Mouse (Mus musculus) midbrain, embryonic 13.5 days (tissue): ENCODE measurements around the gene Rnaseh2b. TPM values are rescaled to one million over a fixed set of nuclear protein-coding genes. Genes with fewer than 3 reads are reported as not detected.

ENCODE experiments used
- ATAC-seq: fragments of 200-750 bp; cut with Nextera tagmentation; 2 replicates; pipeline ENCODE4 v1.8.0; 2017; ENCODE audit warnings: mild to moderate bottlenecking, moderate TSS enrichment, moderate library complexity
- H3K27ac ChIP-seq: fragments of 300-500 bp; sonication (generic); 2 replicates; pipeline ENCODE4 v1.5.1; 2015; ENCODE audit warnings: inconsistent platforms, mild to moderate bottlenecking, moderate library complexity
- H3K27me3 ChIP-seq: fragments of 300-500 bp; sonication (generic); 2 replicates; pipeline ENCODE4 v1.6.1; 2015; ENCODE audit warnings: mild to moderate bottlenecking, inconsistent platforms
- H3K36me3 ChIP-seq: fragments of 300-500 bp; sonication (generic); 2 replicates; pipeline ENCODE4 v1.6.1; 2015; ENCODE audit warnings: mild to moderate bottlenecking, inconsistent platforms
- H3K4me1 ChIP-seq: fragments of 300-500 bp; sonication (generic); replicated peaks from 2 replicates; pipeline ENCODE4 v1.6.1; 2015; ENCODE audit warnings: inconsistent platforms
- H3K4me2 ChIP-seq: fragments of 300-500 bp; sonication (generic); replicated peaks from 2 replicates; pipeline ENCODE4 v1.6.1; 2015; ENCODE audit warnings: moderate library complexity, mild to moderate bottlenecking, inconsistent platforms
- H3K4me3 ChIP-seq: fragments of 300-500 bp; sonication (generic); replicated peaks from 2 replicates; pipeline ENCODE4 v1.5.1; 2015; ENCODE audit warnings: mild to moderate bottlenecking, inconsistent platforms
- H3K9ac ChIP-seq: fragments of 300-500 bp; sonication (generic); replicated peaks from 2 replicates; pipeline ENCODE4 v1.6.1; 2015; ENCODE audit warnings: mild to moderate bottlenecking, inconsistent platforms
- H3K9me3 ChIP-seq: fragments of 300-500 bp; sonication (generic); 2 replicates; pipeline ENCODE4 v1.6.1; 2016; ENCODE audit warnings: mild to moderate bottlenecking, inconsistent platforms
- WGBS: fragments of 180-500 bp; shearing (Covaris S2); methylation state at CpG from one replicate; pipeline ENCODE4 v1.1.7; 2015; 5-methylcytosine and 5-hydroxymethylcytosine counted together
- polyA plus RNA-seq: library from polyadenylated mRNA; unstranded; fragments of >200 nt; fragmentation: Nextera tagmentation; extraction: Ambion mirVana; gene quantifications from 2 replicates; pipeline ENCODE4 v1.2.1, GENCODE M21; 2015

Rnaseh2b gene
- polyA plus RNA-seq, 1 experiment from 2014 or later: 39.3 TPM

GRCm38 (mm10) chr14:62416742-62417134 is 124.3 kb downstream of the Rnaseh2b start:
- Histone ChIP-seq H3K36me3 (no peaks in the 10 kb centered on the region), H3K4me3 (no peak overlapping the region), H3K9me3 (0 out of 2 replicates have a peak, but pooled peaks cover 4% of the 10 kb centered on the region), H3K4me2 (no peak overlapping the region), H3K27ac (peak overlapping the region; percentile 84), H3K4me1 (peaks cover 29% of the 10 kb centered on the region), H3K9ac (no peak overlapping the region), H3K27me3 (no peaks in the 10 kb centered on the region)
- ATAC-seq: peak; percentile 68
- WGBS: 38% methylated on average over 1 of the region's 1 CpGs

DNA sequence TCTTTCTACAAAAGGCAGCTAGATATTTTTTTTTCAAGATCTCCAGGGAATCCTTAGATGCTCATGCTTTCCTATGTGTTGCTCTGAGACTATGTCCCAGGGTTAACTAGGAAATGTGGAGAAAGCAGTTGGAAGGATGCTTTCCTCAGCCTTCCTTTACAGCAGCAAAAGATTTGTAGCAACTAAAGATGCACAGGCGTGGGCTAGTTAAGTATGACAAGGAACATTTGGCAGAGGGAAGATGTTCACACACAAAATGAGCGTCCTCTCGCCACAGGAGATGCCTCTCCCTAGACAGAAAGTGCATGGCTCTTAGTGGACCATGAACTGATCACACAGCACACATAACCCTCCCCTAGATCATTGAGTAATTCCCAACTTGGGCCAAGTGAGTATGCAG is 125.1 kb downstream of the Rnaseh2b start:
- Histone ChIP-seq H3K9ac (no peak overlapping the region), H3K4me3 (no peak overlapping the region), H3K4me2 (no peak overlapping the region), H3K36me3 (no peaks in the 10 kb centered on the region), H3K27me3 (no peaks in the 10 kb centered on the region), H3K27ac (peak overlapping the region; percentile 84), H3K9me3 (no peaks in the 10 kb centered on the region), H3K4me1 (peaks cover 29% of the 10 kb centered on the region)
- WGBS: 89% methylated on average over 3 of the region's 3 CpGs
- ATAC-seq: no peak

- H3K27me3 ChIP-seq: no peaks in the 10 kb centered on the region
- H3K27ac ChIP-seq: no peak overlapping the region
- H3K9ac ChIP-seq: no peak overlapping the region
- H3K4me1 ChIP-seq: peaks cover 5% of the 10 kb centered on the region
- ATAC-seq: no peak
- WGBS: 82% methylated on average over 4 of the region's 4 CpGs
- H3K36me3 ChIP-seq: no peaks in the 10 kb centered on the region
- H3K4me2 ChIP-seq: no peak overlapping the region
- no peaks in the 10 kb centered on the region for H3K9me3 ChIP-seq
- no peak overlapping the region for H3K4me3 ChIP-seq
These were observed 129.9 kb downstream of the Rnaseh2b start for GRCm38 (mm10) chr14:62422265-62422664.

Other genes starting within 250 kb of the Rnaseh2b start
- gene Dleu7, start 458 bp downstream of the Rnaseh2b start, polyA plus RNA-seq: 5.4 and 5.8 TPM in 2 replicates
- gene Gucy1b2, start 163.7 kb downstream of the Rnaseh2b start, polyA plus RNA-seq: 1.2 and 1.6 TPM in 2 replicates